Mouse (Mus musculus): ENCODE measurements around the gene Tbk1.

Tbk1 gene

DNA sequence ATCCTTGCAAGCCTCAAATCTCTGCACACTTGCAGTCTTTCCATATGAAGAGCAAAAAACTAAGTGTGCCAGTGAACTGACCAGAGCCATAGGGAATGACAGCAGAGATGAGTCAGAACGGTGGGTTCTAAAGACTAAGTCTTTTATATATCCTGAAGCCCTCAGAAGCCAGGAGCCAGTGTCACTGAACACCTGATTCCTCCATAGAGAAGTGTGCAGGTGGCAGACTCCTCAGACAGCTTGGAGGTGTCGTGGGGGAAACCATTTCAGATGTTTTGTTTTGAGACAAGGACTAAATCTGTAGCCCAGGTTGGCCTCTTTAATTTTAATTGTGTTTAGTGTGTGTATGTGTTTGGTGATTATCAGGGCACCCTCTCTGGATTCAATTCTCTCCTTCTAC lies 87.5 kb downstream of the Tbk1 start:
- no peak for DNase-seq (ENCODE audit: low read depth, low spot score)

DNA sequence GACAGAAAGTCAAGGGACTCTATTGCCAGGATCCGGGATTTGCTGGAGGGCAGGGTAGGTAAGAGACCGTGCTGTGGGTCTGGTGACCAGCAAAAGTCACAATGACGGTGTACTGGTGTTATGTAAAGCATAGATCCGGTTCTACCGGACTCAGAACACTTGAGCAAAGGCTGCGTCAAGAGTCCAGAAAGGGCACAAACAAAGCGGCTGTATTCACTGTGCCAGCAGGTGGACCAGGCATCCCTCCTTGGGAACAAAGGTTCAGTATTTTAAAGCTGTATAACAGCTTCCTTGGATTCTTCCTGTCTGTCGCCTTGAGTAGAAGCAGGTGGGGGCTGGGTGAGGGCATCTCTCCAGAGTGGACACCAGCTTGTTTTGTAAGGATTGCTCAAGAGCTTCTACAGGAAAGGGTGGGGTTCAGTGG lies 88.1 kb downstream of the Tbk1 start:
- DNase-seq (ENCODE audit: low read depth, low spot score), result no peak

DNA sequence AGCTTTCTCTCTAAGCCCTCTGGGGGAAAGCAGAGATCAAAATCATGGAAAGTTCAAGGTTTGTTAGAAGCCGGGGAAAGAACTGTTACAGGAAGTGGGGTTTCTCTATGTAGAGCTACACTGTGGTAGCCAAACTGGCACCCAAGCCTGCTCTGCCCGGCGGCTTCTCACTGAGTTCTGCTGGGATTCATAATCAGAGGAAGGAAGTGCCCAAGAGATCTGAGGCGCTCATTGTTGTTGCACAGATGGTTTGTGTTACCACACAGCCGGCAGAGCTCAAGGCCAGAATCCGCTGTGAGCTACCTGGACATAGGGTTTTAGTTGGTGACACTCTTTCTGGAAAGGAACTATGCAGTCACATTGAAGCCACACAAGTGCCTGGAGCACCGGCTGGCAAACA lies 88.6 kb downstream of the Tbk1 start:
- no peak for DNase-seq (ENCODE audit: low read depth, low spot score)

DNA sequence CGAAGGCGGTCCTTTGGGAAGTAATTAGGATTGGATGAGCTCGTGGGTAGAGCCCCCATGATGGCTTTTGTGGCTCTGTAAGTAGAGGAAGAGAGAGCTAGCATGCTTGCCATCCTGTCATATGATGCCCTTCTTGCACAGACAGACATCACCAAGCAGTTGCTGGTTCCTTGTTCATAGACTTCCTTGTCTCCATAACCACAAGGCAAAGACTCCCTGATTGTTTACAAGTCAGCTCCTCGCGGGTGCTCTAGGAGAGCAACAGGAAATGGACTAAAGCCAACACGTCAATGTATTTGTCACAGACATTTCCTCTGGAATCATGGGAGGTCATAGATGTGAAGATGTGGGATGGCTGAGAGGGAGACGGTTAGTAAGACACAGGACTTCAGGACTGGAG lies 90.0 kb downstream of the Tbk1 start:
- no peak for DNase-seq (ENCODE audit: low read depth, low spot score)

Data from retina, postnatal 7 days (tissue).